Mouse (Mus musculus) embryonic facial prominence, embryonic 11.5 days (tissue): ENCODE results near the gene Kif26a. TPM values are rescaled to one million over a fixed set of nuclear protein-coding genes. Genes with fewer than 3 reads are reported as not detected.

ENCODE experiments used
- ATAC-seq: fragments of 200-750 bp; cut with Nextera tagmentation; replicated peaks from 2 replicates; pipeline ENCODE4 v1.8.0; 2017; ENCODE audit warnings: low read depth; ENCODE audit not compliant: insufficient number of reproducible peaks, low FRiP score, low TSS enrichment
- DNase-seq: peaks from one replicate; pipeline ENCODE4 v3.0.0-alpha.2; 2015; ENCODE audit warnings: low spot score
- H3K27ac ChIP-seq: fragments of 300-500 bp; sonication (generic); replicated peaks from 2 replicates; pipeline ENCODE4 v1.5.1; 2014; ENCODE audit warnings: mild to moderate bottlenecking, low read depth, low read length, control low read depth
- H3K27me3 ChIP-seq: fragments of 300-500 bp; sonication (generic); 2 replicates; pipeline ENCODE4 v1.6.1; 2014; ENCODE audit warnings: mild to moderate bottlenecking, low read length, moderate library complexity, mixed read lengths; ENCODE audit not compliant: control insufficient read depth, insufficient read depth
- H3K36me3 ChIP-seq: fragments of 300-500 bp; sonication (generic); replicated peaks from 2 replicates; pipeline ENCODE4 v1.6.1; 2014; ENCODE audit warnings: low read depth, mild to moderate bottlenecking, low read length, moderate library complexity, mixed read lengths; ENCODE audit not compliant: control insufficient read depth, insufficient read depth
- H3K4me1 ChIP-seq: fragments of 300-500 bp; sonication (generic); 2 replicates; pipeline ENCODE4 v1.6.1; 2014; ENCODE audit warnings: low read length, mixed read lengths; ENCODE audit not compliant: control insufficient read depth, insufficient read depth
- H3K4me2 ChIP-seq: fragments of 300-500 bp; sonication (generic); 2 replicates; pipeline ENCODE4 v1.6.1; 2014; ENCODE audit warnings: low read depth, mild to moderate bottlenecking, control low read depth, low read length, moderate library complexity
- H3K4me3 ChIP-seq: fragments of 300-500 bp; sonication (generic); 2 replicates; pipeline ENCODE4 v1.5.1; 2014; ENCODE audit warnings: low read depth, low read length, control low read depth
- H3K9ac ChIP-seq: fragments of 300-500 bp; sonication (generic); replicated peaks from 2 replicates; pipeline ENCODE4 v1.6.1; 2014; ENCODE audit warnings: mild to moderate bottlenecking, control low read depth, low read length
- H3K9me3 ChIP-seq: fragments of 300-500 bp; sonication (generic); replicated peaks from 2 replicates; pipeline ENCODE4 v1.6.1; 2016; ENCODE audit warnings: mild to moderate bottlenecking, low read length, inconsistent platforms, mixed read lengths; ENCODE audit not compliant: control insufficient read depth
- WGBS: fragments of 180-500 bp; shearing (Covaris S2); extraction: QIAGEN DNeasy Blood & Tissue Kit; methylation state at CpG from one replicate; pipeline ENCODE4 v1.1.7; 2014; 5-methylcytosine and 5-hydroxymethylcytosine counted together
- polyA plus RNA-seq: library from polyadenylated mRNA; unstranded; fragments of >200 nt; fragmentation: Nextera tagmentation; extraction: Ambion mirVana; gene quantifications from 2 replicates; pipeline ENCODE4 v1.2.1, GENCODE M21; 2014

Gene Kif26a
- polyA plus RNA-seq, 1 experiment from 2014 or later: 1.8 TPM

DNA sequence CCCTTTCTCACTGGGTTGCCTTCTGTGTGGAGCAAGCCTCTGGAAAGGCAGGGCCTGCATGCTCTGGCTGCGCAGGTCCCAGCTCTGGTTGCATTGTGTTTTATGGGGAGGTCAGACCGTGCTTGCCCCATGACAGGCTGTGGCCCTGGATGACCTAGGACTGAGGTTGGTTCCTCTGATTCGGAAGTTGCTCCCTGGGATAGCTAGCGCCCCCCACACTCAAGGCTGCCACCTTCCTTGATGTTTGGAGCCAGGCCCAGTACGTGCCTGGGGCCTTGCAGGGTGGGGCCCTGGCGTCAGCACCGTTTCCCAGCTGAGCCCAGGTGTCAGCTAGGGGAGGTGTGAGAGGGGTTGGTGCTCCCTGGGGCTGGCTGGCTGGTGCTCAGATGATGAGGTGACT, 4.0 kb downstream of the Kif26a start:
- Histone ChIP-seq H3K27me3 (peaks cover under 1% of the 10 kb centered on the region), H3K9ac (no peak overlapping the region), H3K27ac (no peak overlapping the region)

DNA sequence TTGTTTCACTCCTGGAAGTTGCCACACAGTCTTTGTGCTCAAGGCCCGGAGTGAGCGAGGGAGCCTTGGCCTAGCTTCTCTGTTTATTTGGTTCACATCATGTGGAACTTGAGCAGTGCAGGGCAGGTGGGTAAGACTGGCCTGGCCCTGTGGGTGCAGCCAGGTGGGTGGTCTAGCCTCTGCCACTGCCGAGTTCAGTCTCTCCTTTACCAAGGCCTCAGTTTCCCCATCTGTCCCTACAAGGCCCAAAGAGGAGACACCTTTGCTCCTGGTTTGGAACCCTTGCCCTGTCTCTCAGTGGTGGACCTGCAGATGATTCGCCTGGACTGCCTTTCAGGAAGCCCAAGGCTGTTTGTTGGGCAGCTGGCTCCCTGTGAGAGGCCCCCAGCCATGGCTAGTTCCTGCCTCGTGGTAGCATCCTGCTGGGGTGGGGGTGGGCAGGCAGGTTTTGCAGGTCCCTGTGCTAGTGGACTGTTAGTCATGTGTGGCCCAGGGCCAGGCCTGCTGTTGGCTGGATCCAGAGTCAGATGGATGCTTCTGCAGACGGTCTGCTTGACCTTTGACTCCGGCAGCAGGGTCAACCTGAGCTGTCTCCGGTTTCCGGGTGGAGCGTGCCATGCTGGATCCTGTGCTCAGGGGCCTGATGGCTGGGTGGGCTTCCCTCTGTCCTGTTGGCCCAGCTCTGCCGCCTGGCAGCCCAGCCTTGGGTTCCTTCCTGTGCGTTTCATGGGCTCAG, 5.4 kb downstream of the Kif26a start:
- Histone ChIP-seq H3K4me3 (no peak overlapping the region), H3K4me2 (no peak overlapping the region), H3K9me3 (no peaks in the 10 kb centered on the region), H3K4me1 (peaks cover 18% of the 10 kb centered on the region), H3K36me3 (no peaks in the 10 kb centered on the region), H3K9ac (peak overlapping the region; percentile 15), H3K27ac (peak overlapping the region; percentile 42), H3K27me3 (no peaks in the 10 kb centered on the region)
- ATAC-seq: no peak
- 19% methylated on average over 12 of the region's 12 CpGs for WGBS
- no peak for DNase-seq

More for the DNA sequence above, 4.0 kb downstream of the Kif26a start:
- Histone ChIP-seq H3K36me3 (no peaks in the 10 kb centered on the region), H3K4me1 (peaks cover 18% of the 10 kb centered on the region), H3K4me3 (no peak overlapping the region), H3K9me3 (no peaks in the 10 kb centered on the region), H3K4me2 (no peak overlapping the region; the same call in 1 of the 2 replicates)
- DNase-seq: no peak
- no peak for ATAC-seq
- 61% methylated on average over 7 of the region's 7 CpGs for WGBS

DNA sequence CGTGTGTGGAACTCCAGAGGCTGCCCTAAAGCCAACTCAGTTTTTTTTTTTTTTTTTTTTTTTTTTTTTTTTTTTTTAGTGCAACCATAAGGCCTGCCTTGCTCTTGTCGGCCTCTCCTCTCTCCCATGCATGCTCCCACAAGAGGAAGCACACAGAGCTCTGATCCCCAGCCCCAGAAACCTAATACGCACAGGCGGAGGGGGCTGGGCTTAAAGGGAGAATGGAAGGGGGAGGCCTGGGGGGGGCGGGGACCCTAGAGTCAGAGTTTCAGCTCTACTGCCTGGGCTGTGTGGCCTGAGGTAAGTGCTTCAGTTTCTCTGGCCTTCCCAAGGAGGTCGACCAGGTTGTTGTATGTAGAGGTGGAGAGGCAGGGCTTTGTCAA, 6.0 kb downstream of the Kif26a start:
- H3K36me3 ChIP-seq: no peaks in the 10 kb centered on the region
- H3K4me3 ChIP-seq: no peak overlapping the region

DNA sequence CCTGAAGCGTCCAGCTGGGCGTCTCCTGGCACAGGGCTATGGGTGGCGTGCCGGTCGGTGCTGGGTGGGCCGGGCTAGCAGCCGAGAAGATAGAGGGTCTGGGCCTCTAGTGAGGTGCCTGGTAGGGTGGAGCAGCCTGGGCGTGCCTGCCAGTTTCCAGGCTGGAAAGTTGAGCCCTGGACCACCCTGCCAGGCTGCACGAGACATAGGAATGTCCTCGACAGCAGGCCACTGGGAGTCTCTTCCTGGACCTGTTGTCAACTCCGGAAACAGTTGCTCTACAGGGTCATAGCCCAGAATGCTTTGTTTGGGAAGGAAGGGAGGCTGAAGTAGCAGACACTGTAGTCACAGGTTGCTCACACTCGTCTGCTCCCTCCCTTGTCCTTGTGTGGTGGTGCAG, 7.6 kb downstream of the Kif26a start:
- ATAC-seq (no peak), DNase-seq (no peak)
- no peak overlapping the region for H3K4me3 ChIP-seq
- H3K9me3 ChIP-seq: no peaks in the 10 kb centered on the region
- H3K9ac ChIP-seq: no peak overlapping the region
- H3K4me1 ChIP-seq: peaks cover 13% of the 10 kb centered on the region
- H3K27me3 ChIP-seq: no peaks in the 10 kb centered on the region
- WGBS: 71% methylated on average over 12 of the region's 12 CpGs
- no peak overlapping the region for H3K4me2 ChIP-seq
- H3K36me3 ChIP-seq: no peaks in the 10 kb centered on the region
- no peak overlapping the region for H3K27ac ChIP-seq

More for the DNA sequence above, 6.0 kb downstream of the Kif26a start:
- Histone ChIP-seq H3K27ac (peak overlapping the region; percentile 42; the same call in 1 of the 2 replicates), H3K9me3 (no peaks in the 10 kb centered on the region), H3K9ac (no peak overlapping the region), H3K27me3 (no peaks in the 10 kb centered on the region), H3K4me2 (no peak overlapping the region), H3K4me1 (peaks cover 15% of the 10 kb centered on the region)
- 18% methylated on average over 6 of the region's 6 CpGs for WGBS
- DNase-seq (peak; percentile 75), ATAC-seq (no peak)

DNA sequence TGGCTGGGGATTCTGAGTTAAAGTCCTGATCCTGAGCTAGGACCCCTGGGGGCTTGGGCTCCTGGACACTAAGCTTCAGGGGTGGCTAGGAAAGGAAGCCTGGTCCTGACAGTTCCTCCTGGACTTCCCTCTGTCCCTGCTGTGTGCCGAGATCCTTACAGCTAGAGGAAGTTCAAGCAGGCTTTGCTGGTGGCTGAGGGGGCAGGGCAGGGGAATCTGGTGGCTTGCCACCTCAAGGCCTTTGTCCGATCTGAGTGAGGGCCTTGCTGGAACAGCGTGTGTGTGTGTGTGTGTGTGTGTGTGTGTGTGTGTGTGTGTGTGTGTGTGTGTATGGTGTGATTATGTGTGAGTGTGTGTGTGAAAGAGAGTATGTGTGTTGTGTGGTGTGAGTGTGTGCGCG, 8.5 kb downstream of the Kif26a start:
- Histone ChIP-seq H3K9me3 (no peaks in the 10 kb centered on the region), H3K27ac (0 out of 2 replicates have a peak overlapping the region, but pooled peaks have one; percentile 28), H3K36me3 (no peaks in the 10 kb centered on the region), H3K4me3 (no peak overlapping the region), H3K4me2 (no peak overlapping the region), H3K9ac (no peak overlapping the region), H3K27me3 (no peaks in the 10 kb centered on the region), H3K4me1 (peaks cover 13% of the 10 kb centered on the region)
- 52% methylated on average over 5 of the region's 5 CpGs for WGBS
- ATAC-seq (no peak), DNase-seq (no peak)

DNA sequence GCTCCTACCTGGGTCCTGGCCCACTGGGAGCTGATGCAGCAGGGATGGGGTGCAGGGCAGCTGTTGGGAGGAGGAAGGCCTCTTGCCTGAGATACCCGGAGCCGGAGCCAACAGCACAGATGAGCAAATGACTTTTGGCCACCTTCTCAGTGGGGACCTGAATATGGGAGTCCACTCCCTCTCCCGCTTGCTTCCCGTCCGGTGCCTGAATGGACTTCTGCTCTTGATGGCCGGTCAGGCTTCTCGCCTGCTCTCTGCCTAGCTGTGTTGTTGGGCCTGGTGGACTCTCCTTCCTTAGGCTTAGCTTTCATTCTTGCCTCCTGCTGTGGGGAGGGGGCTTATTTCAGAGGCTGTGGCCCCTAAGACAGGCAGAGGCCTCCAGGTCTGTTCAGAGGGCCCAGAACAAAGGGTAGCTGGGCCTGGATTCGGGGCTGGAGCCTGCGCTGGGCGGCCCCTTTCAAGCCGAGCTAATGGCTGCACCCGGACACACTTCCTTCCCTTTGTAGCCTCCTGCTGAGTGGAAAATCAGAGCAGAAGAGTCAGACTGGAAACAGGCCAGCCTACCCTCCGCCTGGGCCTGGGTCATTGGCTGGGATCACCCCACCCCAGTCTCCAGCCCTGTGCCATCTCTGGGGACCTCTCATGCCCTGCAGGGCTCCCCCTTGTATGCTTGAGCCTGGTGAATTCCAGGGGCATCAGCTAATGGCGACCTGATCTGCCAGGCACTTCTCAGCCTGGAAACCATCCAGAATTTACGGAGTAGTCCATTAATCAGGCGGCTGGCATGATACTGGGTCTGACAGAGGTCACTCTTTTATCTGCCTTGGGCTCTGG, 9.4 kb downstream of the Kif26a start:
- no peaks in the 10 kb centered on the region for H3K27me3 ChIP-seq
- H3K9me3 ChIP-seq: no peaks in the 10 kb centered on the region
- H3K4me2 ChIP-seq: no peak overlapping the region
- H3K4me3 ChIP-seq: no peak overlapping the region
- peak overlapping the region; percentile 32; the same call in 1 of the 2 replicates for H3K9ac ChIP-seq
- peaks cover 13% of the 10 kb centered on the region for H3K4me1 ChIP-seq
- 57% methylated on average over 16 of the region's 16 CpGs for WGBS
- no peak for ATAC-seq
- DNase-seq: no peak
- H3K27ac ChIP-seq: peak overlapping the region; percentile 28
- H3K36me3 ChIP-seq: no peaks in the 10 kb centered on the region

DNA sequence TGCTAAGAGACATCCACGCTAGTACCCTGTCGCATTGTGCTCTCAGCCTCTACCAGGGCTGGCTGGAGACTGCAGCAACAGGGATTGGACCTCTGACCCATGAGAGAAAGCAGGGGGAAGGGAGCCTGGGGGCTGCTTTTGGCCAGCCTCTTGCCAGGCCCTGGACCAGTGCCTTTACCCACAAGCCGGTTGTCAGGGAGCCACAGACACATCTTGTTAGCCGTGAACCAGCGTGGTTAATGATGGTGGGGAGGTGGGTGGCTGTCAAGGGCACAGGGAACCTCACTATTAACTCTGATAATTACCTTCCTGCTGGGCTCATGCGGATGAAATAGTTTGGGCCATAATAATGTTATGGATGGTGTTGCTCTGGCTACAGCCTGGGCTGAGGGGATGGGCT, 10.8 kb downstream of the Kif26a start:
- Histone ChIP-seq H3K9me3 (no peaks in the 10 kb centered on the region), H3K9ac (no peak overlapping the region), H3K27ac (no peak overlapping the region), H3K4me1 (peaks cover 8% of the 10 kb centered on the region), H3K36me3 (no peaks in the 10 kb centered on the region), H3K4me2 (no peak overlapping the region), H3K27me3 (no peaks in the 10 kb centered on the region), H3K4me3 (no peak overlapping the region)
- ATAC-seq (no peak), DNase-seq (no peak)
- 72% methylated on average over 6 of the region's 6 CpGs for WGBS

DNA sequence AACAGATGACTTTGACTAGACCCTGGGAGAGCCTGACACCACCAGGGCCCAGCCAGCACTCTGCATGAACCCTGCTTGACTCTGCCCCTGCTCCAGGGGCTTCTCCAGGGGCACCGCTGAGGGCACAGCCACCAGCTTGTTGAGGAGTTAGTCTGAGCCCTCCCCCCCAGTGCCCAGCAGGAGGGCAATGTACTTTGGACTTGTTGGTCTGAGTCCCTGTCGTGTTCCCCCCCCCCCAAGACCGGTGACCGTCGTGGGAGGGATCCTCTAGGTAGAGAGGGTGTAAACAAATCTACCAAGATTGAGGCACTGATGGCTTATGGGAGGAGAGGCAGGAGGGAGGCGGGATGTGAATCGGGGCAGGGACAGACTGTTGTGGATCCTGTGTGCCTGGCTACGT, 12.2 kb downstream of the Kif26a start:
- 55% methylated on average over 8 of the region's 8 CpGs for WGBS
- H3K36me3 ChIP-seq: no peaks in the 10 kb centered on the region
- H3K27me3 ChIP-seq: no peaks in the 10 kb centered on the region
- DNase-seq (no peak), ATAC-seq (no peak)
- no peak overlapping the region for H3K4me2 ChIP-seq
- peaks cover 8% of the 10 kb centered on the region for H3K4me1 ChIP-seq
- H3K4me3 ChIP-seq: no peak overlapping the region
- H3K9me3 ChIP-seq: no peaks in the 10 kb centered on the region
- H3K27ac ChIP-seq: no peak overlapping the region
- H3K9ac ChIP-seq: no peak overlapping the region
